Mouse (Mus musculus) midbrain, embryonic 10.5 days (tissue): ENCODE measurements around the gene E2f7. TPM values are rescaled to one million over a fixed set of nuclear protein-coding genes. Genes with fewer than 3 reads are reported as not detected.

ENCODE experiments used
- DNase-seq: peaks from one replicate; pipeline ENCODE4 v3.0.0-alpha.2; 2017; ENCODE audit warnings: low spot score
- H3K27ac ChIP-seq: fragments of 300-500 bp; sonication (generic); replicated peaks from 2 replicates; pipeline ENCODE4 v1.5.1; 2016; ENCODE audit warnings: mild to moderate bottlenecking
- H3K27me3 ChIP-seq: fragments of 300-500 bp; sonication (generic); 2 replicates; pipeline ENCODE4 v1.6.1; 2016; ENCODE audit warnings: low read depth, mild to moderate bottlenecking; ENCODE audit not compliant: poor library complexity, severe bottlenecking
- H3K36me3 ChIP-seq: fragments of 300-500 bp; sonication (generic); 2 replicates; pipeline ENCODE4 v1.6.1; 2016; ENCODE audit warnings: mild to moderate bottlenecking, moderate library complexity
- H3K4me1 ChIP-seq: fragments of 300-500 bp; sonication (generic); 2 replicates; pipeline ENCODE4 v1.6.1; 2016
- H3K4me3 ChIP-seq: fragments of 300-500 bp; sonication (generic); 2 replicates; pipeline ENCODE4 v1.5.1; 2016; ENCODE audit warnings: mild to moderate bottlenecking, moderate library complexity
- H3K9me3 ChIP-seq: fragments of 300-500 bp; sonication (generic); replicated peaks from 2 replicates; pipeline ENCODE4 v1.6.1; 2016; ENCODE audit warnings: mild to moderate bottlenecking
- WGBS: fragments of 180-500 bp; shearing (Covaris S2); methylation state at CpG from one replicate; pipeline ENCODE4 v1.1.7; 2016; 5-methylcytosine and 5-hydroxymethylcytosine counted together
- polyA plus RNA-seq: library from polyadenylated mRNA; unstranded; fragments of >200 nt; fragmentation: Nextera tagmentation; extraction: Ambion mirVana; gene quantifications from 2 replicates; pipeline ENCODE4 v1.2.1, GENCODE M21; 2016

The E2f7 gene
- polyA plus RNA-seq, result 38.5 and 42.7 TPM in 2 replicates

DNA sequence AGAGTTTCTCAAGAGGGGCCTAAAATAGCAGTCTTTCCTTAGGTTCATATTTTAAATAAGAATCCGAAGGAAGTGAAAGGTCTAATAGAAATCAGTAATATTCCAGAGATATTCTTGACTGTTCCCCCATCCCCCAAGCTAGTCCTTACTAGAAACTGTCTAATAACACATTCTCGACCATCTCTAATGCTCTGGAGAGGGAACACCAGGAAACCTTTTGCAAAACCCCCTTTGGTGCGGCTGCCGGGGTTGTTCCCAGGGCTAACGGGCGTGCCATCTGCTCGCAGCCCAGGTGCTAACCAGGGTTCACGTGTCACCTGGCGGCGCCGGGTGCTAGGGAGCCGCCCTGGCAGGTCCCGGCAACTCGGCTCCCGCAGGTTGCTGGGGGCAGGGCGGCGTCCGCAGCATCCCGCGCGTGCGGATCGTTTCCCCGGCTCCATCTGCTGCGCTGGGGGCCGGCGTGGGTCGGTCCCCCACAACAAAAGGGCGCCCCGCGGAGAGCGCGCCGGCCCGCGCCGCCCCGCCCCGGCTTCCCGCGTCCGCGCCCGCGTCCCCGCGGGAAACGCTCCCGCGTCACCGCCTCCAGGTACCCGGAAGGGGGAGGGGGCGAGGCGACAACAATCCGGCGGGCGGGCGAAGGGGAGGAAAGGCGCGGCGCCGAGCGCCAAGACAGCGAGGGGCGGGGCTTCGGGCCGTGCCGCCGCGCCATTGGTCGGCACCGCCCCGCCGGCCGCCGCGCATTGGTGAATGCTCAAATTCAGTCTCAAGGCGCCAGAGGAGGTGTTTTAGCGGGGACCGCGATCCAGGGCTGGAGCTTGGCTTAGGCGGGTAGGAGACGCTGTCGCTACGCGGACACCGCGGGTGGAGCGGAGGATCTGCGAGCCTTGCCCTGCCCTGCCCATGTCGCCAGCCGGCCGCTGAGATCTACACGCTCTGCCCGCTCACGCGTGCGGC, at the start of gene E2f7:
Gene E2f7 (plus strand): TSS at position 754 of the 954 bp plus-strand sequence.
- under 1% methylated on average over 98 of the region's 98 CpGs for WGBS
- H3K9me3 ChIP-seq, result no peaks in the 10 kb centered on the region
- peaks cover 30% of the 10 kb centered on the region for H3K4me1 ChIP-seq
- H3K27me3 ChIP-seq, result no peaks in the 10 kb centered on the region
- peak; percentile 94 for DNase-seq
- peak within 1 kb of the TSS; percentile 97 for H3K27ac ChIP-seq
- H3K4me3 ChIP-seq, result peak within 1 kb of the TSS; percentile 81
- H3K36me3 ChIP-seq, result peaks cover 27% of the 10 kb centered on the region

GRCm38 (mm10) chr10:110701276-110701675, 44.0 kb upstream of the E2f7 start:
- 89% methylated on average over 1 of the region's 1 CpGs for WGBS
- no peaks in the 10 kb centered on the region for H3K27me3 ChIP-seq
- DNase-seq, result no peak
- no peaks in the 10 kb centered on the region for H3K36me3 ChIP-seq
- no peaks in the 10 kb centered on the region for H3K9me3 ChIP-seq
- H3K4me1 ChIP-seq, result no peaks in the 10 kb centered on the region
- H3K27ac ChIP-seq, result no peak overlapping the region
- H3K4me3 ChIP-seq, result no peak overlapping the region

DNA sequence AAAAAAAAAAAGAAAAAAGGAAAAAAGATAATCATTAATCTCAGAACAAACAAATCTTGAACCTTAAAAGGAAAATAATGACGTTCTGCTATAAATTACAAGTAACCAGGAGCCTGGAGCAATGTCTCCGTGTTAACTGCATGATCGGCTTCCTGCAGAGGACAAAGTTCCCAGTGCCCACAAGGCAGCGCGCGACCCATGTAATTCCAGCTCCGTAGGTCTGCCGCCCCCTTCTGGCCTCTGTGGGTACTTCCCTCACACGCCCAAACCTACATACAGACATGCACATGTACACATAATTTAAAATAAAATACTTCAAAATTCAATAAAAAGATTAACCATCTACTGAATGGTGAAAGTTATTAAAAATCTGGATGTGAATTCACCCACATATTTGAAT, 39.6 kb upstream of the E2f7 start:
- no peaks in the 10 kb centered on the region for H3K36me3 ChIP-seq
- no peak overlapping the region for H3K27ac ChIP-seq
- no peak overlapping the region for H3K4me3 ChIP-seq
- no peaks in the 10 kb centered on the region for H3K4me1 ChIP-seq
- H3K9me3 ChIP-seq, result no peaks in the 10 kb centered on the region
- no peaks in the 10 kb centered on the region for H3K27me3 ChIP-seq
- peak; percentile 25 for DNase-seq
- 54% methylated on average over 9 of the region's 9 CpGs for WGBS

DNA sequence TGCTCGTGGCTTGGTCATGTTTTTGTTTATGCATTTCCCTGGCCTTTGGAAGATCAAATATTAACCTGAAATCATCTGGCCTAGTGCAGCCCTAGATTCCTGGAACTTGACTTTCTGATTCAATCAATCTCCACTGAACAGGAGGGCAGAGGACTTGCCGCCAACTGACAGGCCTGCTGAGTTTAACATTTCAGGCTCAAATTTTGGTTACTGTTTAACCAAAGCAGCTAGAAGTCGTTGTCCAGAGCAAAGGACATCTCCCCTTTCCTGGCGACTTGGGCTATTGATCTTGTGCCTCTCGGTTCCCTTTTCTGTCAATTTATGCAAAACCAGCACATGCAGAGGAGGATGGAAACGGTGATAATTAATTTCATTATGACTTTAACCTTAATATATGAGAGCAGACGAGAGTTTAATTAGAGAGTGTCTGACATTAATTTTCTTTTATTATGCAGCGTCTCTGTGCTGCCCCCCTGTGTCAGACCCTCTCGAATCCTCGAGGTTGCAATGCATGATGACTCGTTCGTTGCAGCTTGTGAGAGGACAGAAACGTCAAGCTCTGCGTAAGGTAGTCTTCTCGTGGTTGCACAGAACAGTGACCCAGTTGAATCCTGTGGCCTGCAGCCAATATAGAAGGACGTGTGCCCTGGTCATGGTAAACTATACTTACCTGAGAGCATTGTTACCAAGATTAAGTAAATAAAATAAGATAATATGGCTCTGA, 37.7 kb upstream of the E2f7 start:
- H3K36me3 ChIP-seq, result no peaks in the 10 kb centered on the region
- no peaks in the 10 kb centered on the region for H3K4me1 ChIP-seq
- H3K9me3 ChIP-seq, result no peaks in the 10 kb centered on the region
- no peak overlapping the region for H3K27ac ChIP-seq
- no peaks in the 10 kb centered on the region for H3K27me3 ChIP-seq
- no peak overlapping the region for H3K4me3 ChIP-seq
- no peak for DNase-seq
- WGBS, result 71% methylated on average over 16 of the region's 16 CpGs

DNA sequence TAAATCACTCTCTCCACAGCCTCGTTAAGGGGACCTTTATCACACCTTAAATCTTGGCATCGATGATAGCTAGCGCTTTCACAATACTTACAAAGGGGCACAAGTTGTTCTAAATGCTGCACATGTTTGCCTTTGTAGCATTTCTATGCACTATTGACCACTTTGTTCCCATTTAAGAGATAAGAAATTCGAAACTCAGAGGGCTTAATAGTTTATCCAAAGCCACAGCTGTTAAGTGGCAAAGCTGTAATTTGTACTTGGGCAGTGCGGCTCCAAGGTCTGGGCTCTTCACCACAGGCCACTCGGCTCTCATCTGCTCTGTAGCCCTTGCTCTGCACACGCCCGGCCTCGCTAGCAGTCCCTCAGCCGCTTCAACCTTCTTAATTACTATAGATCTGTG, 28.4 kb upstream of the E2f7 start:
- no peak for DNase-seq
- no peak overlapping the region for H3K4me3 ChIP-seq
- H3K27ac ChIP-seq, result no peak overlapping the region
- WGBS, result 79% methylated on average over 10 of the region's 10 CpGs
- no peaks in the 10 kb centered on the region for H3K4me1 ChIP-seq
- no peaks in the 10 kb centered on the region for H3K36me3 ChIP-seq
- H3K27me3 ChIP-seq, result no peaks in the 10 kb centered on the region
- no peaks in the 10 kb centered on the region for H3K9me3 ChIP-seq

GRCm38 (mm10) chr10:110726431-110726830, 18.8 kb upstream of the E2f7 start:
- H3K4me3 ChIP-seq, result no peak overlapping the region
- DNase-seq, result no peak
- WGBS, result 84% methylated on average over 15 of the region's 15 CpGs
- H3K36me3 ChIP-seq, result no peaks in the 10 kb centered on the region
- no peak overlapping the region for H3K27ac ChIP-seq
- no peaks in the 10 kb centered on the region for H3K4me1 ChIP-seq
- H3K9me3 ChIP-seq, result no peaks in the 10 kb centered on the region
- no peaks in the 10 kb centered on the region for H3K27me3 ChIP-seq

- Histone ChIP-seq H3K4me1 (no peaks in the 10 kb centered on the region), H3K27me3 (no peaks in the 10 kb centered on the region), H3K27ac (no peak overlapping the region), H3K9me3 (no peaks in the 10 kb centered on the region), H3K4me3 (no peak overlapping the region), H3K36me3 (no peaks in the 10 kb centered on the region)
- 62% methylated on average over 4 of the region's 4 CpGs for WGBS
- peak; percentile 55 for DNase-seq
Measured at GRCm38 (mm10) chr10:110727816-110728215, 17.4 kb upstream of the E2f7 start.

- 23% methylated on average over 6 of the region's 6 CpGs for WGBS
- H3K4me1 ChIP-seq, result no peaks in the 10 kb centered on the region
- H3K4me3 ChIP-seq, result no peak overlapping the region
- H3K27ac ChIP-seq, result no peak overlapping the region
- H3K9me3 ChIP-seq, result no peaks in the 10 kb centered on the region
- DNase-seq, result peak; percentile 67
- H3K27me3 ChIP-seq, result no peaks in the 10 kb centered on the region
- no peaks in the 10 kb centered on the region for H3K36me3 ChIP-seq
Measured at GRCm38 (mm10) chr10:110733343-110733742, 11.9 kb upstream of the E2f7 start.

GRCm38 (mm10) chr10:110743701-110744100, 1.5 kb upstream of the E2f7 start:
- no peak for DNase-seq
- H3K4me3 ChIP-seq, result no peak overlapping the region
- H3K27me3 ChIP-seq, result no peaks in the 10 kb centered on the region
- 83% methylated on average over 6 of the region's 6 CpGs for WGBS
- H3K36me3 ChIP-seq, result peaks cover 14% of the 10 kb centered on the region
- no peaks in the 10 kb centered on the region for H3K9me3 ChIP-seq
- H3K27ac ChIP-seq, result no peak overlapping the region
- peaks cover 30% of the 10 kb centered on the region for H3K4me1 ChIP-seq

DNA sequence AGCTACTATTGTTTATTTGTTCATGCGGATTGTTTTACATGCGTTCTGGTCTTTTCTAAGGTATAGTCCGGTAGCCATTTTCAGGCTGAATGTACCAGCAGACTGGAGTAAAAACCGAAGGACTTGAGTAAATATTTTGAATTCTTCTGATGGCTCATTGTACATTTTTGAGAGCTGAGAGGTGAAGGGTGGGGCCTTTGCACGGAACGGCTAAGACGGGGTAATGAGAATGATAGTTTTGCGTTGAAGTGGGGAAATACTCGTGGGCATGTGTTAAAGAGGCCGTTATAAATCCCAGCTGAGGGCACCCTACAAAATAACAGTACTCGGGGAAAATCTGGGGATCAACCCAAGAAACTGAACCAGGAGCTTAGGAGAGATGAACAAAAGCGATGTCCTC, 1.1 kb upstream of the E2f7 start:
- no peaks in the 10 kb centered on the region for H3K27me3 ChIP-seq

DNA sequence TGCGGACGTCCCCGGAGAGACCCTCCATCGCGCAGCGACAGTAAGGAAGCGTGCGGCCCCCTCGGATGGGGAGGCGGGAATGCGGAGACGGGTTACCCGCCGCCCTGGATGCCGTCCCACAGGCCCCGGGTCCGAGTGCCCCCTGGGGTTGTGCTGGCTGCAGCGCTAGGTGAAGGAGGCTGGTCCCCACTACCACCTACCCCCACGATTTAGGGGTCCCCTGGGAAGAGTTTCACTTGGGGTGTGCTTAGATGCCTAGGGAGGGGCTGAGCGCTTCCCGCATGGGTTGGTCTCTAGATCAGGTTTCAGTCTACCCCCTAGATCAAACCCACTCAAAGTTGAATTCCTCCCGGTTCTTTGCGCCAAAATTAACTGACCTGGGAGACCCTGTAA, 397 bp downstream of the E2f7 start:
- Histone ChIP-seq H3K27ac (peak overlapping the region; percentile 97), H3K27me3 (no peaks in the 10 kb centered on the region), H3K4me3 (peak overlapping the region; percentile 81), H3K4me1 (peaks cover 30% of the 10 kb centered on the region), H3K36me3 (peaks cover 33% of the 10 kb centered on the region), H3K9me3 (no peaks in the 10 kb centered on the region)
- WGBS, result under 1% methylated on average over 23 of the region's 23 CpGs
- DNase-seq, result no peak

More for the DNA sequence above, 1.1 kb upstream of the E2f7 start:
- Histone ChIP-seq H3K36me3 (peaks cover 19% of the 10 kb centered on the region), H3K9me3 (no peaks in the 10 kb centered on the region), H3K4me1 (peaks cover 30% of the 10 kb centered on the region), H3K27ac (no peak overlapping the region), H3K4me3 (peak overlapping the region; percentile 81)
- DNase-seq, result no peak
- 70% methylated on average over 12 of the region's 12 CpGs for WGBS

DNA sequence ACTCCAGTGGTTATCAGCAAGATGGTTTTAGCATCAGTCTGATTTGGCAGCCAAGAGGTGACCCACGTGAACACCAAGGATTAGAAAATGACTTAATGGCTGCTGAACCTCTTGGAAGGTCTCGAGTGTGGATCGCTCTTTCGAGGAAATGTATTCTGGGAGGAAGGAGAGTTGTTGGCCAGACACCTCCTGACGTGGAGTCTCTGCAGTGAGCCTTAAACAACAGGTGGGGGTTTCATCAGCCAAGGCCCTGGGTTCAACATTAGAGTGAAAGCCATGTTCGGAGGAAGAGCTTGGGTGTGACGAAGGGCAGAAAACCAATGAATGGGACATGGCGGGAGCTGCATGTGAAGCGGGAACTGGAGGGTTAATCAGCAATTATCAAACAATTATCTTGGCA, 3.8 kb downstream of the E2f7 start:
- H3K27ac ChIP-seq, result no peak overlapping the region
- no peaks in the 10 kb centered on the region for H3K27me3 ChIP-seq
- H3K4me3 ChIP-seq, result no peak overlapping the region
- peaks cover 68% of the 10 kb centered on the region for H3K36me3 ChIP-seq
- peaks cover 29% of the 10 kb centered on the region for H3K4me1 ChIP-seq
- DNase-seq, result no peak
- 95% methylated on average over 9 of the region's 9 CpGs for WGBS
- no peaks in the 10 kb centered on the region for H3K9me3 ChIP-seq
